Mouse (Mus musculus): ENCODE data around the gene Akap7. TPM values are rescaled to one million over a fixed set of nuclear protein-coding genes. Genes with fewer than 3 reads are reported as not detected.
A peak's percentile ranks its signal among the peaks of the same experiment; 100 is the strongest.

The Akap7 gene
- polyA plus RNA-seq, 1 experiment from 2014 or later = 20.9 TPM

DNA sequence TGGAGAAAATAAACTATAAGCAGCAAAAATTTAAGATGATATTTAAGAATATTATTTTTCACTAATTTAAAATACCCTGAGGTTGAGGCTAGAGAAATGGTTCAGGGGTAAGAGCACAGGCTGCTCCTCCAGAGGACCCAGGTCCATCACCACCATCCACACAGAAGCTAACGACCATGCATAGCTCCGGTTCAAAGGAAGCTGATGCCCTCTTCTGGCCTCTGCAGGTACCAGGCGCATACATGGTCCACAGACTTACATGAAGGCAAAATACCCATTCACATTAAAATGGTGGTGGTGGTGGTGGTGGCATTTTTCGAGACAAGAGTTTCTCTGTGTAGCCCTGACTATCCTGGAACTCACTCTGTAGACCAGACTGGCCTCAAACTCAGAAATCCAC, 61.5 kb downstream of the Akap7 start:
- no peak overlapping the region for H3K4me3 ChIP-seq (replicated peaks)
- 57% methylated on average over 4 of the region's 4 CpGs for WGBS
- no peaks in the 10 kb centered on the region for H3K36me3 ChIP-seq
- ATAC-seq = no peak
- no peak overlapping the region for H3K27ac ChIP-seq
- H3K4me1 ChIP-seq (replicated peaks) = no peaks in the 10 kb centered on the region
- no peaks in the 10 kb centered on the region for H3K27me3 ChIP-seq
- no peak overlapping the region for H3K4me2 ChIP-seq (replicated peaks)
- H3K9me3 ChIP-seq = no peaks in the 10 kb centered on the region
- H3K9ac ChIP-seq (replicated peaks) = no peak overlapping the region

DNA sequence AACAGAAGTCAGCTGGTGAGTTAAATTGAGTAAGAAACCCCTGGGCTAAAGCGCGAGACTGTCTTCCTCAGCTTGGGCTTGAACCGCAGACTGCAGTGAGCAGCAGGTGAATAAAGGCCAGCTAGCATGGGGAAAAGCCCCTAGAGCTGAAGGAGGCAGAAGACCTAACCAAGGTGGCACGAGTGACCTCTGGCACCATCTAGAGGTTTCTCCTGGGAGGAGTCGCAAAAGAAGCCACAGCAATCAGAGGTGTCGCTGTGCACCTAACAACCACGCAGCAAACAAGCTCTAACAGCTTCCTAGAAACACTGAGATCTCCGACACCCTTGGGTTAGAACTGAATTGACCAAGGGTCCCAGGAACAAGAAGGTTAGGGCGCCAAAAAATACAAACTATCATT, 68.5 kb downstream of the Akap7 start:
- Histone ChIP-seq H3K9me3 (no peaks in the 10 kb centered on the region), H3K4me3 (replicated peaks) (no peak overlapping the region), H3K9ac (replicated peaks) (no peak overlapping the region), H3K4me1 (replicated peaks) (no peaks in the 10 kb centered on the region), H3K4me2 (replicated peaks) (no peak overlapping the region), H3K36me3 (no peaks in the 10 kb centered on the region), H3K27me3 (no peaks in the 10 kb centered on the region), H3K27ac (no peak overlapping the region)
- 0 out of 2 replicates have a peak, but pooled peaks have one; percentile 48 for ATAC-seq
- WGBS = 32% methylated on average over 9 of the region's 9 CpGs

DNA sequence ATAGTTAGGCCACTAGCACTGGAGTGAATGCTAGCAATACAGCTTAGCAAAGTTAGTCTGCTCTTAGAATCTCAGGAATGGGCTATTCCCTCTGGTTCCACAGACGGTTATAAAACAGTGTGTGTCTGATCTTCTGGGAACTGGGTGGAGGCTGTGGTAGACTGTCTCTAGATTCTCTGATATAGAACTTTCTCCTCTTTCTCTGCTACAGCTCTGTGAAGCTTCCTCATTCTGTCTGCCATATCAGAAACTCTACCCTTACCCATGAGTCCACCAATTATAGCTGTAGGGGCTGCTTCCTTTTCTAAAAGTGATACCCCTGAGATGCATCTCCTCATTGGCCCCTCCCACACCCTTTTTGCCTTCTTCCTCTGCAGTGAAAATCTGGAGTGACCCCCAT, 73.6 kb downstream of the Akap7 start:
- 82% methylated on average over 1 of the region's 1 CpGs for WGBS
- no peak overlapping the region for H3K9ac ChIP-seq (replicated peaks)
- H3K27me3 ChIP-seq = no peaks in the 10 kb centered on the region
- H3K36me3 ChIP-seq = no peaks in the 10 kb centered on the region
- H3K4me3 ChIP-seq (replicated peaks) = no peak overlapping the region
- no peak overlapping the region for H3K27ac ChIP-seq
- 0 out of 2 replicates have a peak, but pooled peaks cover 4% of the 10 kb centered on the region for H3K4me1 ChIP-seq (replicated peaks)
- H3K9me3 ChIP-seq = no peaks in the 10 kb centered on the region
- no peak for ATAC-seq
- no peak overlapping the region for H3K4me2 ChIP-seq (replicated peaks)

DNA sequence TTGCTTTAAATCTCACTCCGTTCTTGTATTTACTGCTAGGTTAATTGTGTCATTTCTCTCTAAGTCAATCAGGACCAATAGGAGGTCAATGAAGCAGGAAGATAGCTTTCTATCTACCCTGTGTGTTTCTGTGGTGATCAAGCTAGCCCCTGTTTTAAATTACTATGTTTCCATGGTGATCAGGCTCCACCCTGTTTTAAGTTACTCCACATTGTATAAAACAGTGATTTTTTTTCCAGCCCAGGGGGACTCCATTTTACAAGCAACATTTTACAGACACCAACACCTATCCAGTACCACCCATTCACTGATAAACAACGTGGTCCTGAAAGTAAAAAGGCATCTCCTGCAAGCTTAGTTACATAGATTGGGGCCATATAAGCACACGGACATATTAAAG, 75.0 kb downstream of the Akap7 start:
- Histone ChIP-seq H3K27me3 (no peaks in the 10 kb centered on the region), H3K36me3 (no peaks in the 10 kb centered on the region), H3K4me3 (replicated peaks) (no peak overlapping the region), H3K4me1 (replicated peaks) (0 out of 2 replicates have a peak, but pooled peaks cover 4% of the 10 kb centered on the region), H3K9ac (replicated peaks) (no peak overlapping the region), H3K9me3 (no peaks in the 10 kb centered on the region), H3K27ac (no peak overlapping the region), H3K4me2 (replicated peaks) (no peak overlapping the region)
- no peak for ATAC-seq
- 65% methylated on average over 3 of the region's 3 CpGs for WGBS

DNA sequence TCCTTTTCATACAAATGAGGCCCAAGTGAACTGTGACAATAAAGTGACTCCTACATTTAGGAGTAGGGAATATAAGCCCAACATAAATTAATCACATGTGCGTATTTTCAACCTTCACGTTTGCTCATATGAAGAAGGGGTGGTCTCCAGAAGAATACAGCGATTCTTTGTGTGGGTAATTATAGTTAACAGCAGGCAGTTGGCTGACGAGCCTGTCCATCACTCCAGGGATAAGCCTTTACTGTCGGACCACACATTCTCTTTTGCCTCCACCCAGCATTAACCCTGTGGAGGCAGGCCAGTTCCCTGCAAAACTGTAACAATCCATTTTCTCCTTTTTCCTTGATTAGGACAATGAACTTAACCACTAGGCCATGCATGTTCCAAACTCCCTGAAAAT, 76.3 kb downstream of the Akap7 start:
- Histone ChIP-seq H3K27ac (no peak overlapping the region), H3K36me3 (no peaks in the 10 kb centered on the region), H3K4me1 (replicated peaks) (0 out of 2 replicates have a peak, but pooled peaks cover 4% of the 10 kb centered on the region), H3K4me3 (replicated peaks) (no peak overlapping the region), H3K9me3 (no peaks in the 10 kb centered on the region), H3K27me3 (no peaks in the 10 kb centered on the region), H3K9ac (replicated peaks) (no peak overlapping the region), H3K4me2 (replicated peaks) (no peak overlapping the region; the same call in 1 of the 2 replicates)
- ATAC-seq = 0 out of 2 replicates have a peak, but pooled peaks have one; percentile 40
- WGBS = 34% methylated on average over 5 of the region's 5 CpGs

DNA sequence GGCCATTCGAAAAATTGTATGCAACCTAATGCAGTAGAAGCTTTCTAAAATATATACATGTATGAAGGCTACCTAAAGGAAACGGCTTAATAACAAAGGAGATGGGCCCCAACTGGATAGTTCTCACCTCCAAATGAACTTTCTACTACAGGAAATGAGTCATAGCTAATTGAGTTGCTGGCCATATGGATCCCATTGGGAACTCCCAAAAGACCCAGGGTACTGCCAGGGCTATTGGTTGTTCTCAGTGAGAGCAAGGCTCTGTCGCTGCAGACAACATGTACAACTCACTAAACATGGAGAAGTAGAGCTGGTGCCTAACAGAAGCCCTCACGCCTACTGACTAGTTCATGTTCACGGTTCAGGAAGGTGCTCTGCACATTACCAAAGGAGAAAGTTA, 83.3 kb downstream of the Akap7 start:
- H3K36me3 ChIP-seq = no peaks in the 10 kb centered on the region
- ATAC-seq = no peak
- no peaks in the 10 kb centered on the region for H3K27me3 ChIP-seq
- no peak overlapping the region for H3K27ac ChIP-seq
- H3K4me3 ChIP-seq (replicated peaks) = no peak overlapping the region
- no peak overlapping the region for H3K4me2 ChIP-seq (replicated peaks)
- 95% methylated on average over 5 of the region's 5 CpGs for WGBS
- H3K9me3 ChIP-seq = no peaks in the 10 kb centered on the region
- H3K9ac ChIP-seq (replicated peaks) = no peak overlapping the region
- H3K4me1 ChIP-seq (replicated peaks) = no peaks in the 10 kb centered on the region

DNA sequence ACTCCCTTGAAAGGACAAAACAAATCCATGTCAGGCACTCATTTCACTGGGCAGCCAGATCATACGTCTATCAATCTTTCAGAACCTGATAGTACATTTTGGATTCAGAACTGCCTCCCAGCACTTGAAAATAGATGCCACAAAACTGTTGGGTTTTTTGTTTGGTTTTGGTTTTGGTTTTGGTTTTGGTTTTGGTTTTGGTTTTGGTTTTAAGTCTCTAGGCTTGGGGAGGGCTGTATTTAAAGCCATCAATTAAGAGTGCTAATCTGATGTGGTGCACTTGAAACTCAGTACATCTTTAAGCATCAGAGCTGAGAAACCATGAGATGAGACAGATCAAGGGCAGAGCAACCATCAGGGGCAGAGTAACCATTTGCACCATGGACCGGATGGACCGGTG, 86.9 kb downstream of the Akap7 start:
- Histone ChIP-seq H3K27ac (no peak overlapping the region), H3K4me1 (replicated peaks) (no peaks in the 10 kb centered on the region), H3K27me3 (no peaks in the 10 kb centered on the region), H3K9ac (replicated peaks) (no peak overlapping the region), H3K9me3 (no peaks in the 10 kb centered on the region), H3K36me3 (no peaks in the 10 kb centered on the region), H3K4me3 (replicated peaks) (no peak overlapping the region), H3K4me2 (replicated peaks) (no peak overlapping the region)
- ATAC-seq = no peak
- 92% methylated on average over 3 of the region's 3 CpGs for WGBS

DNA sequence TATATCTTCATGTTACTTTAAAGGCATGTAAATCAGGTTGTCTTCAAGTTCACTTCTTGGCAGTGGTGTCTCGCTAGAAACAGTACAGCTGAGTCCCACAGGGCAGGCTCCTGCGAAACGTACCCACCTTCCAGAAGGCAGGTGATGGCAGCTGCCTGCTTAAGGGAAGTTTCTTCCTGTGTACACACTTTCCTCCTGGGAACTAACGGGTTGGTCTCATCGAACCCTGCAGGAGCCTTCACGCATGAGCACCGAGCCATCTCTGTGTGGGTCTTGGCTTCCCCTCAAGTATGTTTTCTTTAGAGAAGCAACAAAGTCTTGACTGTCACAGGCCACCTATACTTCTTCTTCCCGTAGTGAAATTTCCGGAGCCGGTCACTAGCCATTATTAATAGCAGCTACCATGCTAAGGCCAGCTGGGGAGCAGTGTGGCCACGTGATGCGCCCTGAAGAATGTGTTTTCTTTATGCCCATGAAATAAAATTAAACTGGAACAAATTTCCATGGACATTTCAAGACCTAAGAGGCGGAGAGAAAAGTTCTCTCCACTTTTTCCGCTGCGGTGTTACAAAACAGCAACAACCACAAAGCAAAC, 87.7 kb downstream of the Akap7 start:
- H3K9me3 ChIP-seq = no peaks in the 10 kb centered on the region
- no peak overlapping the region for H3K9ac ChIP-seq (replicated peaks)
- no peak overlapping the region for H3K27ac ChIP-seq
- H3K4me3 ChIP-seq (replicated peaks) = no peak overlapping the region
- no peaks in the 10 kb centered on the region for H3K4me1 ChIP-seq (replicated peaks)
- H3K4me2 ChIP-seq (replicated peaks) = no peak overlapping the region
- no peak for ATAC-seq
- 83% methylated on average over 15 of the region's 15 CpGs for WGBS
- H3K27me3 ChIP-seq = no peaks in the 10 kb centered on the region
- H3K36me3 ChIP-seq = no peaks in the 10 kb centered on the region

DNA sequence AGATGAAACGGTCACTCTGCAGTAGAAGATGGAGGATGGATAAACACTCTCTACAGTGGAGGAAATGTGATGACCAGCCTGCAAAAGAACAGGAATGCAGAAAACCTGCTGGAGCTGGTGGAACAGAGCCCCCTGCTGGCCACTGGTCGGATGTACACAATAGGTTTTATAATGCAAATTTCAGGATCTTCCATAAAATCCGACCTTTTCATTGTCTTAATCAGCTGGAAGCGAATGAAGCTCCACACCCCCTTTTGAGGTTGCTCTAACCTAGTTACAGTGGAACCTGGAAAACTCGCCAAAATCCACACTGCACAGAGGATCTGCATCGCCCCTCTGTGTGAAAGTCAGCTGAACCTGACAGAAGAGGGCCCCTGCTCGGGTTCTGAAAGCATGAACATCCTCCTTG, 88.4 kb downstream of the Akap7 start:
- no peaks in the 10 kb centered on the region for H3K27me3 ChIP-seq
- peak overlapping the region; percentile 59; the same call in 1 of the 2 replicates for H3K9ac ChIP-seq (replicated peaks)
- H3K36me3 ChIP-seq = no peaks in the 10 kb centered on the region
- no peak overlapping the region for H3K27ac ChIP-seq
- no peaks in the 10 kb centered on the region for H3K9me3 ChIP-seq
- 14% methylated on average over 7 of the region's 7 CpGs for WGBS
- peak overlapping the region; percentile 29; the same call in 1 of the 2 replicates for H3K4me3 ChIP-seq (replicated peaks)
- peak; percentile 91 for ATAC-seq
- no peaks in the 10 kb centered on the region for H3K4me1 ChIP-seq (replicated peaks)
- H3K4me2 ChIP-seq (replicated peaks) = peak overlapping the region; percentile 46

DNA sequence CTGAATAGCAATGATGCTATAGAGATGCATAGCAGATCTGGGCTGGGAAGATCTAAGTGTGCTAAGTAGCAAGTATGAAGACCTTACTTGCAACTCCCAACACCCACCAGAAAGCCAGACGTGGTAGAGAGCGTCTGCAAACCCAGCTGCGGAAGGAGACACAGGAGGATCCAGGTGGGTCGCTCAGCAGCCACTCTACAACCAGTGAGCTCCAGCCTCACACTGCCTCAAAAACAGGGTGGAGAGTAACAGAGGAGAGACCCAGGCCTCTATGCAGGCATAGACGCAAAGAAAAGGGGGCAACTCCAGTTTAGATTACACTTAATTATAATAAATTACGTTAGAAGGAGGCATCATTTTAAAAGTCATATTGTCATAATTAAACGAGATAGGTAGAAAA, 88.9 kb downstream of the Akap7 start:
- no peaks in the 10 kb centered on the region for H3K4me1 ChIP-seq (replicated peaks)
- H3K9me3 ChIP-seq = no peaks in the 10 kb centered on the region
- H3K36me3 ChIP-seq = no peaks in the 10 kb centered on the region
- no peak overlapping the region for H3K4me2 ChIP-seq (replicated peaks)
- 69% methylated on average over 7 of the region's 7 CpGs for WGBS
- H3K4me3 ChIP-seq (replicated peaks) = no peak overlapping the region
- H3K27ac ChIP-seq = no peak overlapping the region
- H3K27me3 ChIP-seq = no peaks in the 10 kb centered on the region
- no peak overlapping the region for H3K9ac ChIP-seq (replicated peaks)
- peak; percentile 72; the same call in 1 of the 2 replicates for ATAC-seq

DNA sequence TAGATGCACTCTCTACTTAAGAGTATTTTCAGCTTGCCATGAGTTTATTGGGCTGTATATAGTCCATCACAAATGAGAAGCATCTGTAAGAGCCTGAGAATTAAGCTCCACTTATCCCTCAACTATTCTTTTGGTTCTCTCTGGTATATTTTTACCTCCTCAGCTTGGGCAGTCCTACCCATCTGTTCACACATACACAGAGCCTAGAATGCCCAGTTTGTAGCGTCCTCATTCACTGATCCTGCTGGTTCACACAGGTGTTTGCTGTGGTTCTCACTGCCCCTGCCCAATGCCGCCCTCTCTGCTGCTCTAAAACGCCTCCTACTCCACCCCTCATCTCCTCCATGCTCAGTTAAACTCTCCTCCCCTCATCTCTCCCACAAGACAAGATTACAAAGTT, 91.7 kb downstream of the Akap7 start:
- 76% methylated on average over 3 of the region's 3 CpGs for WGBS
- Histone ChIP-seq H3K4me1 (replicated peaks) (no peaks in the 10 kb centered on the region), H3K4me2 (replicated peaks) (no peak overlapping the region), H3K36me3 (no peaks in the 10 kb centered on the region), H3K27me3 (no peaks in the 10 kb centered on the region), H3K9ac (replicated peaks) (no peak overlapping the region), H3K4me3 (replicated peaks) (no peak overlapping the region), H3K9me3 (no peaks in the 10 kb centered on the region), H3K27ac (no peak overlapping the region)
- no peak for ATAC-seq

DNA sequence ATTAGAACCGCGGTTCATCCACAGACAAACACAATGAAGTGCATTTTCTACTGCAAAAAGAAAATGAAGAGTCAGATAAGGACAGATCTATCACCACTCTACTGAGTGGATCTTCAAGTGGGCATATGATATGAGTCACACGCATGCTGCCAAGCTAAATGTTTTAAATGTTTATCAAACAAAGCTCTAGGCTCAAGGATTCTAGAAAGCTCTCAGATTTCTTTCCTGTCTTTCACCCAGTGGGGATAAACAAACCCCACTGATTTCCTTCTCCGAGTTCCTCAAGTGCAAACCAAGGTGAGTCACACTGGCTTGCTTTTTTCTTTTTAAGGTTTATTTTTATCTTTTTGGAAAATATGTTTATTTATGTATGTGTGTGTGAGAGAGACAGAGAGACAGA, 94.0 kb downstream of the Akap7 start:
- Histone ChIP-seq H3K27ac (no peak overlapping the region), H3K4me2 (replicated peaks) (no peak overlapping the region), H3K36me3 (no peaks in the 10 kb centered on the region), H3K27me3 (no peaks in the 10 kb centered on the region), H3K9ac (replicated peaks) (no peak overlapping the region), H3K4me1 (replicated peaks) (no peaks in the 10 kb centered on the region), H3K4me3 (replicated peaks) (no peak overlapping the region), H3K9me3 (no peaks in the 10 kb centered on the region)
- no peak for ATAC-seq
- whole genome bisulfite sequencing = 90% methylated on average over 4 of the region's 4 CpGs

DNA sequence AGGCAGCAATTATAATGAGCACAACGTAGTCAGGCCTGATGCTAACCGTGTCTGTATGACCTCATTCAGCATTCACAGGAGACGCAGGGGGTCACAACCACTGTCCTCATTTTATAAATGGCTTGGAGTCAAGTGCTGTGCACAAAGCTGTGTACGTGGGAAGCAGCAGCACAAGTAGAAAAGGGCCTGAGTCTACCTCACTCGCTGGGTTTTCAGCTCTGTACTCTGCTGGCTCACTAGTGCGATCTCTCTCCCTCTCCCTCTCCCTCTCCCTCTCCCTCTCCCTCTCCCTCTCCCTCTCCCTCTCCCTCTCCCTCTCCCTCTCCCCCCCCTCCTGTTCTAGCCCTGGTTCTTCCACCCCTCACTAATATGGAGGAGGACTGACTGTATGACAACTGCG, 99.1 kb downstream of the Akap7 start:
- WGBS = 49% methylated on average over 7 of the region's 7 CpGs
- H3K27ac ChIP-seq = no peak overlapping the region
- no peaks in the 10 kb centered on the region for H3K27me3 ChIP-seq
- no peaks in the 10 kb centered on the region for H3K36me3 ChIP-seq
- peaks cover 5% of the 10 kb centered on the region; the same call in 1 of the 2 replicates for H3K4me1 ChIP-seq (replicated peaks)
- ATAC-seq = 0 out of 2 replicates have a peak, but pooled peaks have one; percentile 20
- H3K4me2 ChIP-seq (replicated peaks) = no peak overlapping the region
- no peaks in the 10 kb centered on the region for H3K9me3 ChIP-seq
- H3K4me3 ChIP-seq (replicated peaks) = no peak overlapping the region
- no peak overlapping the region for H3K9ac ChIP-seq (replicated peaks)
